Mouse (Mus musculus): ENCODE results near the gene Hist1h2ab. TPM values are rescaled to one million over a fixed set of nuclear protein-coding genes. Genes with fewer than 3 reads are reported as not detected.
"Not testable (repeated sequence)": the region's sequence is repeated elsewhere in the genome, so short reads cannot be mapped to it uniquely, and the experiment has no call there.

The Hist1h2ab gene
- total RNA-seq (2021) = 10 to 100 TPM in 1 of 2 experiments, 1 to 10 TPM in 1; 9.5 to 11.0 TPM
- long read RNA-seq, experiment 1 = 0 reads
- long read RNA-seq, experiment 2 = 0 reads

GRCm38 (mm10) chr13:23750839-23751477 lies at the start of gene Hist1h2ab:
Gene Hist1h2ab (plus strand): TSS chr13:23751126.
- peak; percentile 31 for DNase-seq

GRCm38 (mm10) chr13:23702220-23702619 lies 48.7 kb upstream of the Hist1h2ab start:
- DNase-seq = no peak

GRCm38 (mm10) chr13:23702801-23703200 lies 48.1 kb upstream of the Hist1h2ab start:
- DNase-seq = not testable (repeated sequence)

GRCm38 (mm10) chr13:23705751-23706356 lies 45.1 kb upstream of the Hist1h2ab start:
- DNase-seq = no peak

- DNase-seq = no peak
Observed at GRCm38 (mm10) chr13:23706771-23707170, 44.2 kb upstream of the Hist1h2ab start.

GRCm38 (mm10) chr13:23708041-23708440 lies 42.9 kb upstream of the Hist1h2ab start:
- no peak for DNase-seq

GRCm38 (mm10) chr13:23708654-23709053 lies 42.3 kb upstream of the Hist1h2ab start:
- no peak for DNase-seq

- DNase-seq = no peak
Observed at GRCm38 (mm10) chr13:23709714-23710373, 41.1 kb upstream of the Hist1h2ab start.

GRCm38 (mm10) chr13:23710374-23711089 lies 40.4 kb upstream of the Hist1h2ab start, which contains the start of gene Hfe:
Gene Hfe (minus strand): TSS chr13:23710854.
- peak; percentile 51 for DNase-seq

- DNase-seq = no peak
Observed at GRCm38 (mm10) chr13:23716261-23717042, 34.5 kb upstream of the Hist1h2ab start.

- no peak for DNase-seq
Observed at GRCm38 (mm10) chr13:23717176-23717575, 33.8 kb upstream of the Hist1h2ab start.

- DNase-seq = not testable (repeated sequence)
Observed at GRCm38 (mm10) chr13:23717593-23718245, 33.2 kb upstream of the Hist1h2ab start.

GRCm38 (mm10) chr13:23724239-23724638 lies 26.7 kb upstream of the Hist1h2ab start:
- DNase-seq = no peak

GRCm38 (mm10) chr13:23725213-23725612 lies 25.7 kb upstream of the Hist1h2ab start:
- no peak for DNase-seq

GRCm38 (mm10) chr13:23728472-23729191 lies 22.3 kb upstream of the Hist1h2ab start:
- no peak for DNase-seq

- no peak for DNase-seq
Observed at GRCm38 (mm10) chr13:23729192-23729525, 21.8 kb upstream of the Hist1h2ab start.

- no peak for DNase-seq
Observed at GRCm38 (mm10) chr13:23729706-23730105, 21.2 kb upstream of the Hist1h2ab start.

- no peak for DNase-seq
Observed at GRCm38 (mm10) chr13:23730479-23730878, 20.4 kb upstream of the Hist1h2ab start.

- DNase-seq = no peak
Observed at GRCm38 (mm10) chr13:23732156-23732804, 18.6 kb upstream of the Hist1h2ab start.

- no peak for DNase-seq
Observed at GRCm38 (mm10) chr13:23737091-23737490, 13.8 kb upstream of the Hist1h2ab start.

Data from gastrocnemius, postnatal 25 days (tissue).